ENCODE assay signal across 14 mouse cellular contexts in genomic region chr9:33543301-33543700, GRCm38 (mm10).
DNase-seq lines count a peak whose midpoint lies in the region; ATAC-seq and TF ChIP-seq lines count a peak whose summit lies in the region.
"Had no signal": no experiment of that assay in that cellular context is flagged by ENCODE, and none has a peak within 500 bp of the region (broad histone marks: within the 10 kb centered on the region; RNA-seq: fewer than 3 reads in every experiment).

No protein-coding gene starts in this region.

- H3K36me3 ChIP-seq in lung, embryonic 14.5 days (ENCODE audit: insufficient read depth): no peaks in the 10 kb centered on the region
- H3K36me3 ChIP-seq: forebrain, embryonic 15.5 days; liver, embryonic 13.5 days had no signal

- no peaks in the 10 kb centered on the region for H3K9me3 ChIP-seq in lung, embryonic 14.5 days (ENCODE audit: low read depth, low read length)
- H3K9me3 ChIP-seq: forebrain, embryonic 15.5 days; liver, embryonic 13.5 days had no signal

- TF ChIP-seq CTCF in lung, embryonic 14.5 days (IDR thresholded peaks at IDR 0.05; ENCODE audit: low read depth): no peak
- TF ChIP-seq CTCF in brain, embryonic 14.5 days (IDR thresholded peaks at IDR 0.05; ENCODE audit: borderline replicate concordance, extremely low read depth, insufficient read depth, insufficient read length): no peak

- no peak for ATAC-seq in lung, embryonic 14.5 days (ENCODE audit: insufficient read depth)
- ATAC-seq: forebrain, embryonic 15.5 days; inflammation-experienced regulatory T-cells, adult 6 months had no signal

- H3K9ac ChIP-seq in lung, embryonic 14.5 days: no peak overlapping the region
- H3K9ac ChIP-seq: forebrain, embryonic 15.5 days; liver, embryonic 13.5 days had no signal

- no peak overlapping the region for H3K4me3 ChIP-seq in lung, embryonic 14.5 days (ENCODE audit: low read depth, low read length)
- H3K4me3 ChIP-seq: forebrain, embryonic 15.5 days; liver, embryonic 13.5 days had no signal

- TF ChIP-seq POLR2A in brain, embryonic 14.5 days (IDR thresholded peaks at IDR 0.05; ENCODE audit: borderline replicate concordance, extremely low read depth, insufficient read depth, insufficient read length, poor library complexity, severe bottlenecking): no peak

- no peaks in the 10 kb centered on the region for H3K4me1 ChIP-seq in lung, embryonic 14.5 days (ENCODE audit: insufficient read depth)
- H3K4me1 ChIP-seq: forebrain, embryonic 15.5 days; liver, embryonic 13.5 days had no signal

- no peak overlapping the region for H3K27ac ChIP-seq in lung, embryonic 14.5 days (ENCODE audit: low read depth)
- H3K27ac ChIP-seq: forebrain, embryonic 15.5 days; liver, embryonic 13.5 days had no signal

- WGBS in lung, embryonic 14.5 days: 34% methylated on average over 5 of the region's 5 CpGs

- H3K4me2 ChIP-seq in lung, embryonic 14.5 days: no peak overlapping the region
- H3K4me2 ChIP-seq: forebrain, embryonic 15.5 days; liver, embryonic 13.5 days had no signal

- DNase-seq in gastrocnemius, postnatal 10 days: peak; percentile 5
- DNase-seq in gastrocnemius, postnatal 4 days (ENCODE audit: low spot score in 2 of 2): no peak
- peak; percentile 42 for DNase-seq in lung, embryonic 14.5 days
- DNase-seq in lung, adult 18-20 months: no peak
- DNase-seq in brain, embryonic 14.5 days (ENCODE audit: low read depth): peak; percentile 45
- peak; percentile 57 for DNase-seq in cerebellum, adult 9-11 months
- DNase-seq in spleen, adult 18-20 months: no peak
- no peak for DNase-seq in urinary bladder, postnatal 36 days (ENCODE audit: low spot score in 2 of 2)
- DNase-seq: B cell, adult 2 months; liver, embryonic 13.5 days; lung, postnatal 10 days; thymus, adult 2 months had no signal

- H3K27me3 ChIP-seq in lung, embryonic 14.5 days (ENCODE audit: insufficient read depth, low read length): no peaks in the 10 kb centered on the region
- H3K27me3 ChIP-seq: forebrain, embryonic 15.5 days; liver, embryonic 13.5 days had no signal

Comparison
In these comparisons a context has a peak if more than half of its experiments do, and no peak if none do; other contexts are left out.
1. DNase-seq: peak in gastrocnemius, postnatal 10 days (single experiment), lung, embryonic 14.5 days (single experiment), brain, embryonic 14.5 days (single experiment) and cerebellum, adult 9-11 months (single experiment); none in gastrocnemius, postnatal 4 days (0 of 2), lung, adult 18-20 months (0 of 2), spleen, adult 18-20 months (0 of 2) and urinary bladder, postnatal 36 days (0 of 2).